Mouse (Mus musculus): ENCODE data around the gene Arhgef28. TPM values are rescaled to one million over a fixed set of nuclear protein-coding genes. Genes with fewer than 3 reads are reported as not detected.

Arhgef28 gene
- polyA plus RNA-seq, 1 experiment from 2014 or later = 10.2 TPM

DNA sequence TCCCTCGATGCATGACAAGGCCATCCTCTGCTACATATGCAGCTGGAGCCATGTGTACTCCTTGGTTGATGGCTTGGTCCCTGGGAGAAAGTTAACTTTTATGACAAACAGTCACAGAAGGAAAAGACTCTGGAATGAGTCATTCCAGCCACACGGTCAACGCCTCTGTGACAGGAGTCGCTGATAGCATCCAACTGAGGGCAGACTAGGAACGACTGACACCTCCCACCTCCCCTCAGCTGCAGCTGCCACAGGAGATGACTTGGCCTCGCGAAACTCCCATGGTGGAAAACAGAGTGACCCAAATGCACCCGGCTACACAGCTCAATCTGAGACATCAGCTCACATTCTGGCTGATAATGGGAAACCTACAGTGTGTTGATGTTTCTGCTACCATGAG is 215.3 kb downstream of the Arhgef28 start:
- H3K27me3 ChIP-seq (ENCODE audit: insufficient read depth, poor library complexity, severe bottlenecking) = no peaks in the 10 kb centered on the region
- no peak overlapping the region for H3K27ac ChIP-seq
- H3K9me3 ChIP-seq = no peaks in the 10 kb centered on the region
- no peak overlapping the region for H3K4me3 ChIP-seq
- H3K36me3 ChIP-seq = no peaks in the 10 kb centered on the region
- 20% methylated on average over 8 of the region's 8 CpGs for WGBS
- DNase-seq (ENCODE audit: low spot score) = no peak
- H3K4me1 ChIP-seq = peaks cover 3% of the 10 kb centered on the region

DNA sequence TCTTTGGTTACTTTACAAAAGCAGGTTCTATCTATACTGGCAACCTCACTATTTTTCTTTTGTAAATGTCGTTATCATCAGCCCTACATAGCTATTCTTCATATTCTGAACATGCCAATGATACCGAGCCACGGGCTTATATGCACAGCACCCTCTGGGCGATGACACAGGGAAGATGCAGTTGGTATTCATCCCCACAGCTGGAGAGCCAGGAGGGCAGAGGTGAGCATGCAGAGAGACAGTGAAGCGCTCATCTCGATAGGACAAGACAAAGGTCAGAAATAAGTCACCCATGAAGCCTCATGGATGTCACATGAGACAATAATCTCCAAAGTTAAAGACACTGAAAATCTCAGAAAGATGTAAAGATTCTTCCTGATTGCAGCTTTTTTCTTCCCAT is 217.4 kb downstream of the Arhgef28 start:
- DNase-seq (ENCODE audit: low spot score) = no peak
- WGBS = 85% methylated on average over 6 of the region's 6 CpGs
- Histone ChIP-seq H3K27me3 (ENCODE audit: insufficient read depth, poor library complexity, severe bottlenecking) (no peaks in the 10 kb centered on the region), H3K27ac (no peak overlapping the region), H3K36me3 (no peaks in the 10 kb centered on the region), H3K4me1 (peaks cover 3% of the 10 kb centered on the region), H3K4me3 (no peak overlapping the region), H3K9me3 (no peaks in the 10 kb centered on the region)

DNA sequence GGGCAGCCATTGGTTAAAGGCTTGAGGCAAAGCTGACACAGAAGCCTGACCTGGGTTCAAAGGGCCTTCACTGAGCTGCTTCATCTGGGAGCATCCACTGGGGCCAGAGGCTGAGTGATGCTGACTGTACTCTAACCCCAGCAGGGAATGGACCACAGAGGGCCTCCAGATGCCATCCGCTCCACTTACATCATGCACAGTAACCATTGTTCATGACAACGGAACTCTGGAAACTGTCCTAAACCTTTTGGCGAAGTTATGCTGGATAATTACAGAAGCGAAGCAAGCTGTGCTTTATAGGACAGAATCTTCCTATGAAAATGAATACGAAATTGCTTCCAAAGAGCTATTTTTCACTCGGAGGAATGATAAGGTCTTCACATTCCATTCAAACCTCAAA is 219.5 kb downstream of the Arhgef28 start:
- Histone ChIP-seq H3K4me1 (peaks cover 6% of the 10 kb centered on the region), H3K27me3 (ENCODE audit: insufficient read depth, poor library complexity, severe bottlenecking) (no peaks in the 10 kb centered on the region), H3K9me3 (no peaks in the 10 kb centered on the region), H3K36me3 (no peaks in the 10 kb centered on the region), H3K4me3 (no peak overlapping the region), H3K27ac (no peak overlapping the region)
- WGBS = 87% methylated on average over 6 of the region's 6 CpGs
- DNase-seq (ENCODE audit: low spot score) = no peak

- Histone ChIP-seq H3K4me1 (peaks cover 9% of the 10 kb centered on the region), H3K27me3 (ENCODE audit: insufficient read depth, poor library complexity, severe bottlenecking) (no peaks in the 10 kb centered on the region), H3K27ac (no peak overlapping the region), H3K4me3 (no peak overlapping the region), H3K36me3 (no peaks in the 10 kb centered on the region), H3K9me3 (no peaks in the 10 kb centered on the region)
- 81% methylated on average over 9 of the region's 9 CpGs for WGBS
- DNase-seq (ENCODE audit: low spot score) = no peak
These were observed 229.1 kb downstream of the Arhgef28 start for GRCm38 (mm10) chr13:97977104-97977503.

GRCm38 (mm10) chr13:97976642-97977041 is 229.6 kb downstream of the Arhgef28 start:
- peaks cover 6% of the 10 kb centered on the region for H3K4me1 ChIP-seq
- WGBS = 79% methylated on average over 2 of the region's 2 CpGs
- no peaks in the 10 kb centered on the region for H3K9me3 ChIP-seq
- no peaks in the 10 kb centered on the region for H3K36me3 ChIP-seq
- no peak overlapping the region for H3K27ac ChIP-seq
- DNase-seq (ENCODE audit: low spot score) = no peak
- no peak overlapping the region for H3K4me3 ChIP-seq
- no peaks in the 10 kb centered on the region for H3K27me3 ChIP-seq (ENCODE audit: insufficient read depth, poor library complexity, severe bottlenecking)

DNA sequence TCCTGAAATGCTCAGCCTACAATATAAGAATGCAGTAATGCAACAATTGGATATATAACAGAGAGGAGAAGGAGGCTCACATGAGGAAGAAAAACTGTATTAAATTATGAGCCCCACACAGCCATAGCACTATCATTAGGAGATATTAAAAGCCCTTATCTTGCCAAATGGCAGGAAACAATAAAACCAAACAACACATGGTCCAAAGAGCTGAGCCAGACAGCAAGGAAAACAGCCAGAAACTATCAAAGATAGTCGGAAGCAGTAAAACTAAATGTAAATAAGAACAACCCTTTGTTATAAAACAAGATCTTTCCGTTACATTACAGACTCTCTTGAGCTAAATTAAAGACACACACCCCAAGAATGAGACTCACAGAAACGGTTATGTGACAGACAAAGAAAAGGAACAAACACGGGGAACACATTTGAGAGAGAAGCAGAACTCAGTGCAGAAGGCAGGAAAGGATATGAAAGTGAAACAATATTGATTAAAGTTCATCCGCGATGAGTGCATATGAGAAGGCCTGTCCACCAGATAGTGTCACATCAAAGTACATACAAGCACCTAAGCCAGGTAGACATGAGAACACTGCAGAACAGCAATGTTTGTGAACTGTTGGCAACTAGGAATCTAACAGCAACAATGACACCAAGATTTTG is 231.6 kb downstream of the Arhgef28 start:
- H3K4me1 ChIP-seq = no peaks in the 10 kb centered on the region
- DNase-seq (ENCODE audit: low spot score) = no peak
- WGBS = 81% methylated on average over 6 of the region's 6 CpGs

GRCm38 (mm10) chr13:97973915-97974314 is 232.3 kb downstream of the Arhgef28 start:
- WGBS = 78% methylated on average over 4 of the region's 4 CpGs

More for the DNA sequence above, 231.6 kb downstream of the Arhgef28 start:
- H3K4me3 ChIP-seq = no peak overlapping the region
- H3K27me3 ChIP-seq (ENCODE audit: insufficient read depth, poor library complexity, severe bottlenecking) = no peaks in the 10 kb centered on the region
- no peaks in the 10 kb centered on the region for H3K36me3 ChIP-seq
- H3K9me3 ChIP-seq = no peaks in the 10 kb centered on the region
- no peak overlapping the region for H3K27ac ChIP-seq

GRCm38 (mm10) chr13:97966077-97966476 is 240.2 kb downstream of the Arhgef28 start:
- Histone ChIP-seq H3K9me3 (no peaks in the 10 kb centered on the region), H3K27me3 (ENCODE audit: insufficient read depth, poor library complexity, severe bottlenecking) (no peaks in the 10 kb centered on the region; the same call in 1 of the 2 replicates), H3K36me3 (no peaks in the 10 kb centered on the region), H3K4me3 (no peak overlapping the region), H3K4me1 (peaks cover 7% of the 10 kb centered on the region), H3K27ac (no peak overlapping the region)
- no peak for DNase-seq (ENCODE audit: low spot score)
- 54% methylated on average over 5 of the region's 5 CpGs for WGBS

More at GRCm38 (mm10) chr13:97973915-97974314, 232.3 kb downstream of the Arhgef28 start:
- Histone ChIP-seq H3K27ac (no peak overlapping the region), H3K27me3 (ENCODE audit: insufficient read depth, poor library complexity, severe bottlenecking) (no peaks in the 10 kb centered on the region), H3K36me3 (no peaks in the 10 kb centered on the region), H3K4me1 (no peaks in the 10 kb centered on the region), H3K9me3 (no peaks in the 10 kb centered on the region), H3K4me3 (no peak overlapping the region)
- no peak for DNase-seq (ENCODE audit: low spot score)

- H3K27me3 ChIP-seq (ENCODE audit: insufficient read depth, poor library complexity, severe bottlenecking) = no peaks in the 10 kb centered on the region; the same call in 1 of the 2 replicates
- H3K36me3 ChIP-seq = no peaks in the 10 kb centered on the region
- no peak for DNase-seq (ENCODE audit: low spot score)
- H3K4me1 ChIP-seq = peaks cover 7% of the 10 kb centered on the region
- 54% methylated on average over 9 of the region's 9 CpGs for WGBS
- H3K9me3 ChIP-seq = no peaks in the 10 kb centered on the region
- no peak overlapping the region for H3K27ac ChIP-seq
- no peak overlapping the region for H3K4me3 ChIP-seq
These were observed 241.3 kb downstream of the Arhgef28 start for GRCm38 (mm10) chr13:97964892-97965424.

GRCm38 (mm10) chr13:97960142-97960541 is 246.1 kb downstream of the Arhgef28 start:
- Histone ChIP-seq H3K9me3 (no peaks in the 10 kb centered on the region), H3K36me3 (no peaks in the 10 kb centered on the region), H3K27ac (no peak overlapping the region), H3K4me3 (no peak overlapping the region), H3K27me3 (ENCODE audit: insufficient read depth, poor library complexity, severe bottlenecking) (no peaks in the 10 kb centered on the region; the same call in 1 of the 2 replicates), H3K4me1 (peaks cover 6% of the 10 kb centered on the region)
- no peak for DNase-seq (ENCODE audit: low spot score)
- WGBS = 74% methylated on average over 4 of the region's 4 CpGs

DNA sequence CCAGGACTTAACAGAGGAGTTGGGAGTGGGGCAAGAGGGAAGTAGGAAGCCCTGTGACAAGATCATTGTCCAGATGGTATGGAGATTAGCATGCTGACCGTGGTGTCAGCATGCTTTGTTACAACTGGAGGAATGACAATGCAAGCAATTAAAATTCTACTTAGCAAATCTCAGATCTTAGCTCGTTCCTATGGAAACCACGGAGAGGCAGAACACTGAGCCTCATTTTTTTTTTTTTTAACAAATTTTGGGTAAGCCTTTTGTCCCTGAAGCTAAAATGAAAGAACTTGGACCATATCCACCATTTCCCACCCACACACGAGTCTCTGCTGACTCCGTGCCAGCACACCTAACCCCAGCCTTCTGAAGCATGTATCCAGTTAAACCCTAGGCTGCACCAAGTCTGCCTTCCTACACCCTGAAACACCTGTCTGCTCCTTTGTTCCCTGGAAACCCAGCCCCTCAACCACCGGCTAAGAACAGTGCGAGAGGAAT is 246.8 kb downstream of the Arhgef28 start:
- no peaks in the 10 kb centered on the region; the same call in 1 of the 2 replicates for H3K27me3 ChIP-seq (ENCODE audit: insufficient read depth, poor library complexity, severe bottlenecking)
- WGBS = 49% methylated on average over 7 of the region's 7 CpGs
- no peak for DNase-seq (ENCODE audit: low spot score)
- no peaks in the 10 kb centered on the region for H3K4me1 ChIP-seq
- no peaks in the 10 kb centered on the region for H3K36me3 ChIP-seq
- H3K9me3 ChIP-seq = no peaks in the 10 kb centered on the region
- no peak overlapping the region for H3K27ac ChIP-seq
- H3K4me3 ChIP-seq = no peak overlapping the region

GRCm38 (mm10) chr13:97955759-97956158 is 250.5 kb downstream of the Arhgef28 start:
- no peak overlapping the region for H3K4me3 ChIP-seq
- no peak for DNase-seq (ENCODE audit: low spot score)
- no peaks in the 10 kb centered on the region for H3K9me3 ChIP-seq
- WGBS = 29% methylated on average over 9 of the region's 9 CpGs
- H3K4me1 ChIP-seq = no peaks in the 10 kb centered on the region
- no peaks in the 10 kb centered on the region for H3K36me3 ChIP-seq
- H3K27me3 ChIP-seq (ENCODE audit: insufficient read depth, poor library complexity, severe bottlenecking) = no peaks in the 10 kb centered on the region
- no peak overlapping the region for H3K27ac ChIP-seq

GRCm38 (mm10) chr13:97954956-97955496 is 251.2 kb downstream of the Arhgef28 start:
- DNase-seq (ENCODE audit: low spot score) = no peak
- no peaks in the 10 kb centered on the region for H3K36me3 ChIP-seq
- H3K4me3 ChIP-seq = no peak overlapping the region
- no peaks in the 10 kb centered on the region for H3K9me3 ChIP-seq
- WGBS = 23% methylated on average over 7 of the region's 7 CpGs
- H3K27me3 ChIP-seq (ENCODE audit: insufficient read depth, poor library complexity, severe bottlenecking) = no peaks in the 10 kb centered on the region
- no peaks in the 10 kb centered on the region for H3K4me1 ChIP-seq
- no peak overlapping the region for H3K27ac ChIP-seq

Measured in heart, embryonic 10.5 days (tissue).